Mouse (Mus musculus): ENCODE measurements around the gene Hist2h3c1. TPM values are rescaled to one million over a fixed set of nuclear protein-coding genes. Genes with fewer than 3 reads are reported as not detected.
A peak's percentile ranks its signal among the peaks of the same experiment; 100 is the strongest.
"Not testable (repeated sequence)": the region's sequence is repeated elsewhere in the genome, so short reads cannot be mapped to it uniquely, and the experiment has no call there.

The Hist2h3c1 gene
- total and polyA plus RNA-seq, 2 experiments from 2014 or later = not detected

DNA sequence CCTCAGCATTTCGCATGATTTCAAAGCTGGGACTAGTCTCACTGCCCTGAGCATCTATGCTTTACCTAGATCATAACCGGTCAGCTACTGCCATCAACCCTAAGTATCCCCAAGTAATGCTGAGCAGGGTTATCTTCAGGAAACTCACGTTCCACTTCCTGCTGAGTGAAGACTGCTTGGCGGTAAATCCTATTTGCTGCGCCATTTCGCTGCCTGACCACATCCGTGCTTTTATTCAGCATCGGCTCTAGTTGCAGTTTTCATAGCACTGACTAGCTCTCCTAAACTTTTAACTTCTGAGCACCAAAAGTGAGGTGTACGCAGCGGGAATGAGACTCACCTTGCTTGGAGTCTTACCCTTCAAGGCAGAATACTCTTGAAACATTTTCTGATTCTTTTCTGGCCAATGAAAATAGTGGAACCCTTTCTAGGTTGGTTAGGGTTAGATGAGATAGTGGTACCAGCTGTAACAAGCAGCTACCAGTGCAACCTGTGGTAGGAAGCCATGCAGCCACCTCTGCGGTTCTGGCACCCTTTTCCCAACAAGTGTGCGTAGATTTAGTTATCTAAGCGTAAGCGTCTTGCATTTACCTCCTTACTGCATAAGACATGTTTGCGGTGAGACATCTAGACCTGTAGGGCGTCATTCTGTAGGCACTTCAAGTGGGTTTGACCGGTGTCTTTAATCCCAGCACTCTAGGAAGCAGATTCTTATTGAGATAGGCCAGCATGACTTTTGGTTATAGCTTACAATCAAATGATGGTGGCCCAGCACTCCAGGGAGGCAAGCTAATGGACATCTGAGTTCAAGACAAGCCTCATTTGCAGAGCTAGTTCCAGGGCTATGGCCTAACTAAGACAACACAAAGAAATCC is 27.3 kb downstream of the Hist2h3c1 start:
- H3K4me2 ChIP-seq (ENCODE audit: low read depth, low read length) = no peak overlapping the region
- no peak overlapping the region for H3K9ac ChIP-seq (replicated peaks; ENCODE audit: low read length)
- TF ChIP-seq CTCF (IDR thresholded peaks at IDR 0.05; ENCODE audit: low read depth) = no peak
- H3K27me3 ChIP-seq (ENCODE audit: insufficient read depth, low read length) = no peaks in the 10 kb centered on the region
- no peaks in the 10 kb centered on the region for H3K36me3 ChIP-seq (ENCODE audit: insufficient read depth, low read length)
- DNase-seq (ENCODE audit: low spot score) (no peak), ATAC-seq (no peak)
- no peaks in the 10 kb centered on the region for H3K9me3 ChIP-seq (ENCODE audit: low read length)
- H3K4me1 ChIP-seq (ENCODE audit: insufficient read depth, low read length) = peaks cover 4% of the 10 kb centered on the region; the same call in 1 of the 2 replicates
- no peak overlapping the region for H3K4me3 ChIP-seq (ENCODE audit: low read length)
- no peak overlapping the region for H3K27ac ChIP-seq
- 90% methylated on average over 17 of the region's 17 CpGs for WGBS

DNA sequence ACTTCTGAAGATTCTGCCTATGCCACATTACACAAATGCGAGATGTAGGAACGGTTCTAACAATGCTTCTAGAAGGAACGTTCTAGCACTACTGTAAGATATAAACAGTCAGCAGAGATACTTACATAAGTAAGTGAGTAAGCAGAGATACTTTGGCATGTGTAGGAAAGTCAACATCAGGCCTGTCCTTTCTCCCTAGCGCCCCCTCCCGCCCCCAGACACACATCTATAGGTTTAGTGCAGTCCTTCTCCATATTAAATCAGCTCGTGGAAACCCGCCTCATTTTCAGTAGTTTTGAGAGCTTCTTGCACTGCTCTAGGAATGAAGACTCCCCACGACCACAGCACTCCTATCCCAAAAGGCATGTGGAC is 30.9 kb downstream of the Hist2h3c1 start:
- DNase-seq (ENCODE audit: low spot score) = peak; percentile 50
- H3K27me3 ChIP-seq (ENCODE audit: insufficient read depth, low read length) = no peaks in the 10 kb centered on the region
- TF ChIP-seq CTCF (IDR thresholded peaks at IDR 0.05; ENCODE audit: low read depth) = no peak
- H3K9me3 ChIP-seq (ENCODE audit: low read length) = no peaks in the 10 kb centered on the region
- no peak; the same call in 1 of the 2 replicates for ATAC-seq
- peaks cover 4% of the 10 kb centered on the region; the same call in 1 of the 2 replicates for H3K4me1 ChIP-seq (ENCODE audit: insufficient read depth, low read length)
- peak overlapping the region; percentile 51 for H3K9ac ChIP-seq (replicated peaks; ENCODE audit: low read length)
- peak overlapping the region; percentile 80 for H3K4me2 ChIP-seq (ENCODE audit: low read depth, low read length)
- H3K27ac ChIP-seq = peak overlapping the region; percentile 83; the same call in 1 of the 2 replicates
- WGBS = 16% methylated on average over 8 of the region's 8 CpGs
- no peaks in the 10 kb centered on the region for H3K36me3 ChIP-seq (ENCODE audit: insufficient read depth, low read length)
- peak overlapping the region; percentile 42 for H3K4me3 ChIP-seq (ENCODE audit: low read length)

DNA sequence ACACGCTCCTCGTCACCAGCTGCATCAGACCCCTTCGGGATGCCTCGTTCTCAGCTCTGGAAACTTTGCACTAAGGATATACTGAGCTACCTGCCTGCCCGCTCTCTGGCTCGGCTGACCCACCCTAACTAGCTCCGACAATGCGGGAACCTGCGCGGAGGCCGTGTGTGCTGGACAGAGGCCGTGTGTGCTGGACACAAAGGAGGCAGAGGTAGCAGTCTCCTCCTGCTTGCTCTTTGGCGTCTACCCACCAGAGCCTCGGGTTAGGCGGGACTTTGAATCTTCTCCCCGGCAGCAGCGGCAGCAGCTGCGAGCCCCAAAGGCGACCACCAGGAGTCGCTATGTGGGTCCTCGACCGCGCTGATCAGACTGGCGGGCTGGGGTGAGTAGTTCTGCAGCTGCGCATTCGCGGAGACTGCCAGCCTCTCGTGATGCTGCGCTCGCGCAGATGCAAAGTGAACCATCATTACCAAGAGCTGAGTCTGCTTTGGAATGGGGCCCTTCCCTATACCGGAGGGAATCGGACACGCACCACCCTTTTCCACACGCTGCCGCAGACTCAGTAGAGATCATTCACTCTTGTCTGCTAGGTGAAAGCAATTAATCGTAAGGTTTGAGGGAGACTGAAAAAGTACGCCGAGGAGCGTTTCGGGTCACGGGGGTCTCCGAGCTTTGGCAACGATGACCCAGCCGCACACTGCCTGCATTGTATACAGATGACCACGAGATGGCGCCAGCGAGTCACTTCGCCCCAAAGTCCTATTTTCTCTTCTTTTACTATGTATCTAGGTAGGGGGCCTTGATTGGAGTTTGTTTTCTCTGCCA is 31.5 kb downstream of the Hist2h3c1 start:
- peak; percentile 98 for ATAC-seq
- TF ChIP-seq CTCF (IDR thresholded peaks at IDR 0.05; ENCODE audit: low read depth) = peak; percentile 86
- no peaks in the 10 kb centered on the region for H3K9me3 ChIP-seq (ENCODE audit: low read length)

DNA sequence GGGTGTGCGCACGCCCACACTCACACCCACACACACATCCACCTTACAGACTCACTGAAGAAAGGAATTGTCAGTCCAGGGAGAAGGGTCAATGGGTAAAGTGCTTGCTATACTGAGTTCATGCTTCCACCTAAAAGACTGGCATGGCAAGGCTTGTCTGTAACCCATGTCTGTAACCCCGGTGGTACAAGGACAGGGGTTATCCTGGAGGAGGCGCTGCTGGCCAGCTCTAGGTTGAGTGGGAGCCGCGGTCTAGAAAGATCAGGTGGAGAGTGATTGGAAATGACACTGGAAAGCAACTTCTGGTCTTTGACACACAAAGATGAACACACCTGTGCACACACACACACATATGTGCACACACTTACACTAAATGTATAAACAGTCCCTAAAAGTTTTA is 34.2 kb downstream of the Hist2h3c1 start:
- Histone ChIP-seq H3K4me2 (ENCODE audit: low read depth, low read length) (no peak overlapping the region), H3K27me3 (ENCODE audit: insufficient read depth, low read length) (0 out of 2 replicates have a peak, but pooled peaks cover 2% of the 10 kb centered on the region), H3K36me3 (ENCODE audit: insufficient read depth, low read length) (no peaks in the 10 kb centered on the region), H3K4me1 (ENCODE audit: insufficient read depth, low read length) (peaks cover 4% of the 10 kb centered on the region; the same call in 1 of the 2 replicates), H3K9ac (replicated peaks; ENCODE audit: low read length) (no peak overlapping the region), H3K4me3 (ENCODE audit: low read length) (no peak overlapping the region), H3K9me3 (ENCODE audit: low read length) (no peaks in the 10 kb centered on the region), H3K27ac (no peak overlapping the region)
- no peak for ATAC-seq
- no peak for TF ChIP-seq CTCF (IDR thresholded peaks at IDR 0.05; ENCODE audit: low read depth)
- 53% methylated on average over 6 of the region's 6 CpGs for WGBS
- no peak for DNase-seq (ENCODE audit: low spot score)

More for the DNA sequence above, 31.5 kb downstream of the Hist2h3c1 start:
- H3K4me1 ChIP-seq (ENCODE audit: insufficient read depth, low read length) = peaks cover 4% of the 10 kb centered on the region; the same call in 1 of the 2 replicates
- peak overlapping the region; percentile 83 for H3K27ac ChIP-seq
- peak overlapping the region; percentile 80 for H3K4me2 ChIP-seq (ENCODE audit: low read depth, low read length)
- H3K36me3 ChIP-seq (ENCODE audit: insufficient read depth, low read length) = no peaks in the 10 kb centered on the region
- H3K4me3 ChIP-seq (ENCODE audit: low read length) = peak overlapping the region; percentile 42
- peak; percentile 97 for DNase-seq (ENCODE audit: low spot score)
- no peaks in the 10 kb centered on the region for H3K27me3 ChIP-seq (ENCODE audit: insufficient read depth, low read length)
- H3K9ac ChIP-seq (replicated peaks; ENCODE audit: low read length) = peak overlapping the region; percentile 51
- WGBS = under 1% methylated on average over 49 of the region's 49 CpGs

DNA sequence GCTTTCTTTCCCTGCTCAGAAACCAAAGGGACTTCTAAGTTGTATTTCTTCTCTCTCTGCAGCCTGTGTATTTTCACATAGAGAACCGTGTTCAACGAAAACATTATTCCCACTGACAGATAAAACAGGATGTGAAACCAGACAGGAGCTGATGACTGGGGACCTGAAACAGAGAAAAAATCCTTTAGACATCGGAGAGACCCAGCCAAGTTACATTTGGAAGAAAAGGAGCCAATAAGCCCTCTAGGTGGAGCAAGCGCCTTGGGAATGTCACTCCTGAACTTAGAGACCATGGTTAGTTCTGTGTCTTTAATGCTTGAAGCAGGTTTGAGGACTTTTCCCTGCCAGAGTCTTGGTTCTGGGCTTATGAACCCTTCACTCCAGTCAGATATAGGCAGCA is 38.0 kb downstream of the Hist2h3c1 start:
- WGBS = 19% methylated on average over 4 of the region's 4 CpGs
- Histone ChIP-seq H3K27me3 (ENCODE audit: insufficient read depth, low read length) (0 out of 2 replicates have a peak, but pooled peaks cover 5% of the 10 kb centered on the region), H3K4me2 (ENCODE audit: low read depth, low read length) (no peak overlapping the region), H3K36me3 (ENCODE audit: insufficient read depth, low read length) (no peaks in the 10 kb centered on the region), H3K27ac (no peak overlapping the region), H3K4me1 (ENCODE audit: insufficient read depth, low read length) (no peaks in the 10 kb centered on the region), H3K9me3 (ENCODE audit: low read length) (no peaks in the 10 kb centered on the region), H3K4me3 (ENCODE audit: low read length) (no peak overlapping the region), H3K9ac (replicated peaks; ENCODE audit: low read length) (no peak overlapping the region)
- peak; percentile 66 for TF ChIP-seq CTCF (IDR thresholded peaks at IDR 0.05; ENCODE audit: low read depth)
- ATAC-seq = no peak
- peak; percentile 73 for DNase-seq (ENCODE audit: low spot score)

DNA sequence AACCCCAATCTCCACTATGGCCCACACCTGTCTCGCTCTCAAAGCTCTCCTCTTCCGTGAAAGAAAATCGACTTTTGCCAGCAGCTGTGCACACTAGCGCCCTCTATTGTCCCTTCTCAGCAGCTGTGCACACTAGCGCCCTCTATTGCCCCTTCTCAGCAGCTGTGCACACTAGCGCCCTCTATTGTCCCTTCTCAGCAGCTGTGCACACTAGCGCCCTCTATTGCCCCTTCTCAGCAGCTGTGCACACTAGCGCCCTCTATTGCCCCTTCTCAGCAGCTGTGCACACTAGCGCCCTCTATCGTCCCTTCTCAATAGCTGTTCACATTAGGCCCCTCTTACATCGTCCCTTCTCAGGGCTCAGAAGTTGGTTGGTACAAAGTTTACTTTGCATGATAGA is 40.8 kb downstream of the Hist2h3c1 start:
- TF ChIP-seq CTCF (IDR thresholded peaks at IDR 0.05; ENCODE audit: low read depth) = peak; percentile 82
- not testable (repeated sequence) for H3K27me3 ChIP-seq (ENCODE audit: insufficient read depth, low read length); DNase-seq (ENCODE audit: low spot score); H3K4me3 ChIP-seq (ENCODE audit: low read length); H3K9me3 ChIP-seq (ENCODE audit: low read length); H3K36me3 ChIP-seq (ENCODE audit: insufficient read depth, low read length); H3K4me2 ChIP-seq (ENCODE audit: low read depth, low read length); H3K9ac ChIP-seq (replicated peaks; ENCODE audit: low read length); H3K27ac ChIP-seq; H3K4me1 ChIP-seq (ENCODE audit: insufficient read depth, low read length); ATAC-seq
- WGBS = 94% methylated on average over 11 of the region's 11 CpGs
